Mouse (Mus musculus): ENCODE measurements around the gene Ccin. TPM values are rescaled to one million over a fixed set of nuclear protein-coding genes. Genes with fewer than 3 reads are reported as not detected.

The Ccin gene
- total and polyA plus RNA-seq, 3 experiments = 0.04 TPM; not detected in 2

DNA sequence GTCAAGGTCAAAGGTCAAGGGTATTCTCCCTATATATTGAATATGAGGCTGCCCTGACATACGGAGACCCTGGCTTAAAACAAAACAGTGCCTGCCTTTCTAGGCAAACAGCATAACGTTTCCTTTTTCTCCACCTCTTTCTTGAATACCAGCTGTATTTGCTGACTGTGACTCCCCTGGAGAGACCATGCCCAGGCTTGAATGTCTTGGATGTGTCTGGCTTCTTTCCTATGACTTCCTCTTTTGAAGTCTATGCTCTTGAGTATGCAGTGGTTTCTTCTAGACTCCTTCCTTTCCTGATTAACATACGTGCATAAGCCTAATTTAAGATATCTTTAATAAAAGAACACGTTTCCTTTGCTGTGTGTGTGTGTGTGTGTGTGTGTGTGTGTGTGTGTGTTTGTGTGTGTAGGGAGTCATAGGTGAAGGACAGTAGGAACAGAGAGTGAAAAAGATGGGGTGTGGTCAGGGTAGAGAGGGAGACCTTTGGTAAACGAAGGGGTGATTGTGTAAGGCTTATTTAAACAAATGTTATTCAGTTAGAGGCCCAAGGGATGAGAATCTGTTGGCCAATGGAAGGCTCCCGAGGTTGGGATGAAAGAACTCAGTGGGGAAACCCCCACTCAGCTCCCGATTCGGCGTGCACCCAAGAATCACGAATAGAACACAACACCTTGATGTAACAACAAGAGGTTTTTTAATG, 8.2 kb upstream of the Ccin start:
- peak; percentile 80 for DNase-seq (ENCODE audit: low read depth, low spot score)
- Histone ChIP-seq H3K4me1 (ENCODE audit: control insufficient read depth in 1 of 2, insufficient read depth in 2 of 2, low read length in 2 of 2) (peaks cover 22 to 35% of the 10 kb centered on the region in 2 experiments), H3K27ac (ENCODE audit: control insufficient read depth, low read depth, low read length) (peak overlapping the region; percentile 94), H3K9ac (ENCODE audit: control insufficient read depth, low read depth, low read length, poor library complexity, severe bottlenecking) (peak overlapping the region; percentile 31), H3K4me3 (ENCODE audit: control insufficient read depth in 1 of 2, insufficient read depth in 1 of 2, low read depth in 2 of 2, low read length in 2 of 2) (no peak overlapping the region), H3K79me2 (ENCODE audit: control insufficient read depth, insufficient read depth, low read length, poor library complexity) (no peaks in the 10 kb centered on the region; the same call in 1 of the 2 replicates), H3K27me3 (ENCODE audit: control insufficient read depth in 1 of 2, insufficient read depth in 2 of 2, low read length in 2 of 2) (no peaks in the 10 kb centered on the region), H3K9me3 (replicated peaks; ENCODE audit: insufficient read depth, low read length) (no peaks in the 10 kb centered on the region), H3K36me3 (ENCODE audit: control insufficient read depth in 1 of 2, insufficient read depth in 2 of 2, low read length in 2 of 2) (peaks cover 0 to 33% of the 10 kb centered on the region in 2 experiments; a peak in 2 of 4 replicates)
- peak; percentile 63; the same call in 1 of the 2 replicates for TF ChIP-seq MXI1 (IDR thresholded peaks at IDR 0.05; ENCODE audit: low read depth, low read length)
- 0 out of 2 replicates have a peak, but pooled peaks have one; percentile 48 for TF ChIP-seq SIN3A (IDR thresholded peaks at IDR 0.05; ENCODE audit: low read length)
- TF ChIP-seq POLR2AphosphoS2 (IDR thresholded peaks at IDR 0.05; ENCODE audit: low read length) = no peak
- no peak for TF ChIP-seq ZNF384 (IDR thresholded peaks at IDR 0.05; ENCODE audit: low read depth, low read length)
- TF ChIP-seq EP300 (IDR thresholded peaks at IDR 0.05; ENCODE audit: low read depth in 1 of 2, low read length in 2 of 2) = peak in 1 of 2 experiments; percentile 36; a peak in 2 of 4 replicates
- TF ChIP-seq ELF1 (IDR thresholded peaks at IDR 0.05; ENCODE audit: low read depth, low read length) = 0 out of 2 replicates have a peak, but pooled peaks have one; percentile 16
- TF ChIP-seq TBP (IDR thresholded peaks at IDR 0.05; ENCODE audit: low read depth, low read length) = 0 out of 2 replicates have a peak, but pooled peaks have one; percentile 24
- TF ChIP-seq KAT2A (conservative IDR thresholded peaks at IDR 0.05; ENCODE audit: low read depth, low read length) = no peak
- TF ChIP-seq CHD2 (IDR thresholded peaks at IDR 0.05; ENCODE audit: low read length) = no peak
- TF ChIP-seq SMC3 (IDR thresholded peaks at IDR 0.05; ENCODE audit: low read depth, low read length) = no peak
- 0 out of 2 replicates have a peak, but pooled peaks have one; percentile 39 for TF ChIP-seq ETS1 (IDR thresholded peaks at IDR 0.05; ENCODE audit: low read depth, low read length)
- TF ChIP-seq MYC (IDR thresholded peaks at IDR 0.05; ENCODE audit: low read depth, low read length) = 0 out of 2 replicates have a peak, but pooled peaks have one; percentile 28

DNA sequence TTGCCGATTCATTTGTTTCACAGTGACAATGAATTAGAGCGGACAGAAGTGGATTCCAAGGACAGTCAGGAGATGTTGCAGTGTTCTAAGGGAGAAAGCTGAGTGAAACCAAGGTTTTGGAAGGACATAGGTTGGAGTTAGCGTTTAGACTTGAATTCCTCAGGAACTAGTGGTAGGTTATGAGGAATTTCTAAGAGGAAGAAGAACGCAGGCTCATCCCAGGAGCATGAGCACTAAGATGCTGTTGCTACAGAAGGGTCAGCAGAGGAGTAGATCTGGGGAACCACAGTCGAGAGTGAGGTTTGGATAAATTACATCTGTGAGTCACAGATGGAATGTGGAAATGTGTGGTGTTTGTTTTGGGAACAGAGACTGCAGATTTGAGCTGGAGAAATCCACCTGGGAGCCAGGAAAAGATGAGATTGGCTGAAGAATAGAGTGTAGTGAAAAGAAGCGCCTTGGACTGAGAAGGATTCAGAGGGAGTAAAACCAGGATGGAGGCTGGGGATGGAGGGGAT, 7.0 kb upstream of the Ccin start:
- DNase-seq (ENCODE audit: low read depth, low spot score) = no peak
- Histone ChIP-seq H3K4me1 (ENCODE audit: control insufficient read depth in 1 of 2, insufficient read depth in 2 of 2, low read length in 2 of 2) (peaks cover 22 to 35% of the 10 kb centered on the region in 2 experiments), H3K27me3 (ENCODE audit: control insufficient read depth in 1 of 2, insufficient read depth in 2 of 2, low read length in 2 of 2) (no peaks in the 10 kb centered on the region), H3K27ac (ENCODE audit: control insufficient read depth, low read depth, low read length) (no peak overlapping the region), H3K79me2 (ENCODE audit: control insufficient read depth, insufficient read depth, low read length, poor library complexity) (no peaks in the 10 kb centered on the region; the same call in 1 of the 2 replicates), H3K9me3 (replicated peaks; ENCODE audit: insufficient read depth, low read length) (no peaks in the 10 kb centered on the region), H3K4me3 (ENCODE audit: control insufficient read depth in 1 of 2, insufficient read depth in 1 of 2, low read depth in 2 of 2, low read length in 2 of 2) (no peak overlapping the region), H3K9ac (ENCODE audit: control insufficient read depth, low read depth, low read length, poor library complexity, severe bottlenecking) (no peak overlapping the region), H3K36me3 (ENCODE audit: control insufficient read depth in 1 of 2, insufficient read depth in 2 of 2, low read length in 2 of 2) (peaks cover 0 to 33% of the 10 kb centered on the region in 2 experiments; a peak in 2 of 4 replicates)
- TF ChIP-seq MYB (IDR thresholded peaks at IDR 0.05; ENCODE audit: low read depth, low read length) (no peak), E2F4 (IDR thresholded peaks at IDR 0.05; ENCODE audit: borderline replicate concordance, low read depth, low read length) (no peak), GABPA (IDR thresholded peaks at IDR 0.05; ENCODE audit: low read depth, low read length) (no peak), MAZ (IDR thresholded peaks at IDR 0.05; ENCODE audit: low read depth, low read length) (no peak), HCFC1 (IDR thresholded peaks at IDR 0.05; ENCODE audit: low read depth, low read length) (no peak), TCF12 (IDR thresholded peaks at IDR 0.05; ENCODE audit: low read depth, low read length) (no peak), MAFK (IDR thresholded peaks at IDR 0.05; ENCODE audit: borderline replicate concordance, low read depth, low read length) (no peak), NRF1 (IDR thresholded peaks at IDR 0.05; ENCODE audit: insufficient read depth, low read depth, low read length, poor library complexity, severe bottlenecking) (no peak), RAD21 (IDR thresholded peaks at IDR 0.05; ENCODE audit: low read depth, low read length) (no peak), MYC (IDR thresholded peaks at IDR 0.05; ENCODE audit: low read depth, low read length) (no peak)
